Mouse (Mus musculus): ENCODE results near the gene Zdhhc5.
"Not testable (repeated sequence)": the region's sequence is repeated elsewhere in the genome, so short reads cannot be mapped to it uniquely, and the experiment has no call there.

Zdhhc5 gene

GRCm38 (mm10) chr2:84734351-84734864 lies 19.4 kb upstream of the Zdhhc5 start:
- DNase-seq = peak in 1 of 2 experiments; percentile 7

DNA sequence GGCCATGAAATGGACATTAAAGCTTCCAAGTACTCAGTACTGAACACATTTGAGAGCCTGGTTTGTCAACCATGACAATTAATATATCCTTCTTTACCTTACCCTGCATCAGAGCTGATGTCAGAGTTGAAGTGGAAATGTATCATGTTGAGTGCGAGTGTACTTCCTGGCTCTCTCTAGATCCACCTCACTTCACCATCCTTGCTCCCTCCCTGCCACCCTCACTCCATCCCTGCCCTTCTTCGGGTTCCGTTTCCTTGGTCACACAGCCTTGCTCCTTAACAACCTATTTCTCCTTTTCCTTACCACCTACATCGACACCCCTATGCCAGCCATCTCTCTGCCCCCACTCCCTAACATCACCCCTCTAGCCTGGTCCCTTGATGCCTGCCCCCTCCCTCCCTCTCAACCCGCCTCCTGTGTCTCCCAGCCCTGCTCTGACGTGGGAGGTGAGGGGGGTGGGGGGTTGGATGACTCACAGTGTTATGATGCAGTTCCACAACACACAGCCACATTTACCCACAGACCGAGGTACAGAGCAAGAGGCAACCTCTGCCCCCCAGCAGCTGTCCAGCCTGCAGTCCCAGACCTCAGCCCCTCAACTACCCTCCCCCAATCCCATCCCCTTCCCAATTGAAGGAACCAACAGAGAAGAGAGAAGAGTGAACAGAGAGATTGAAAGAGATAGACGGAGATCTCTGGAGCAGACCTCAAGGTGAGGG lies 18.8 kb upstream of the Zdhhc5 start, which contains the start of gene Ypel4:
Gene Ypel4, plus strand, starts transcription at position 480 of the 722 bp plus-strand sequence.
- DNase-seq = peak; percentile 63 to 74

GRCm38 (mm10) chr2:84732394-84732793 lies 17.4 kb upstream of the Zdhhc5 start:
- no peak for DNase-seq

DNA sequence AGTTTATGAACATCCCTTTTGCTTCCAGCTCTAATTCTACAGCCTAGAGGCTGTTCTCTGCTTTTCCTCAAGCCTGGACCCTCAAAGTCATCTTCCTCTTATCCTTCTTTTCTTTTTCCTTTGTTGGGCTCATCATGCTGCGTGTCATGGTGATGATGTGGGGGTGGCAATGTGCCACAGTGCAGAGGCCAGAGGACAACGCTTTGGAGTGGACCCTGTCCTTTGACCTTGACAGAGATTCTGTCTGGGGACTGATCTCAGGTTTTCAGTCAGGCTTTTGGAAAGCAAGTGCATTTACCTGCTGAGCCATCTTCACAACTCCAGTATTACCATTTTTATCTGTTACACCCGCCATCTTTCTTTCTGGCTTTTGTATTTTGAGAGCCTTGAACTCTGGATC lies 16.2 kb upstream of the Zdhhc5 start:
- DNase-seq = no peak

GRCm38 (mm10) chr2:84728191-84728590 lies 13.2 kb upstream of the Zdhhc5 start:
- DNase-seq = not testable (repeated sequence)

DNA sequence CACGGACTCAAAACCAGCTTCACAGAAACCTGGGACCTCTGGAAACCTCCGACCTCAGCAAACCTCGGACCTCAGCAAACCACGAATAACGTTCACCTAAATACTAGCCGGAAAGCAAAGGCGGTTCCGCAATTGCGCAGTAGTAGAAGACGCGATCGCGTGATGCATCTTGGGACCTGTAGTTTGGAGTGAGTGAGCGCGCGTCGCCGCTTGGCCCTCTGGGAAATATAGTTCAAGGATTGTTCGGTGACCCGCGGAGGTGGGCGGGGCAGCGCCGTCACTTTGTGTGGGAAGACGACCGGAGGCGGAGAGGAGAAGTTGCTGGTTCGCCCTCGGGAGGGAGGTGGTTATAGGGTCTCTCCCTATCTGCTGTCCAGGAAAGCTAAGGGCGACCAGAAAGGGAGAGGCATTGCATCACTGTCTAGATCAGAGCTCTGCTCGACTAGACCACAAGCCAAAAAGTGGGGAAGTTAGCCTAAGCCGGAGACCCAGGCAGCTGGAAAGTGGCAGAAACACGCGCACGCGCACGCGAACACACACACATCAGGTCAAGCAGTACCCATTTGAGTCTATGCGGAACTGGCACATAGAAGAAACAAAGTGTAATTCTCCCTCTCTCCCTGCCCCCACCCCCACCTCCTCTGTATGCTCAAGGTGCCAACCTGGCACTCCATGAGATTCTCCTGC lies 12.3 kb upstream of the Zdhhc5 start, which contains the start of gene Clp1:
Gene Clp1, minus strand, starts transcription at position 179 of the 687 bp plus-strand sequence.
- DNase-seq = peak; percentile 95 to 96

DNA sequence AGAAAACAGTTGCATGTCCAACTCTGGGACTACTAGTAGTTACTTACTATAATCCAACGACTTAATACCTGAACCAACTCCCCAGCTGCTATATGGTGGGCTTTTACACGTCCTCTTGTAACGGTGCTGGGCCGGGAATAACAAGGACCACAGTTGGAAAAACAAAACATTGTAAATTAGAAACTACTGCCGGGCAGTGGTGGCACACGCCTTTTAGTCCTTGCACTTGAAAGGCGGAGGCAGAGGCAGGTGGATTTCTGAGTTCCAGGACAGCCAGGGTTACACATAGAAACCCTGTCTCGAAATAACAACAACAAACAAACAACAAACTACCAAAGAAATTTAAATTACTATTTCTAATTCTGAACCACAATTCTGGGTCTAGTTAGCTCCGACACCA lies 11.7 kb upstream of the Zdhhc5 start:
- DNase-seq = peak in 1 of 2 experiments; percentile 10

DNA sequence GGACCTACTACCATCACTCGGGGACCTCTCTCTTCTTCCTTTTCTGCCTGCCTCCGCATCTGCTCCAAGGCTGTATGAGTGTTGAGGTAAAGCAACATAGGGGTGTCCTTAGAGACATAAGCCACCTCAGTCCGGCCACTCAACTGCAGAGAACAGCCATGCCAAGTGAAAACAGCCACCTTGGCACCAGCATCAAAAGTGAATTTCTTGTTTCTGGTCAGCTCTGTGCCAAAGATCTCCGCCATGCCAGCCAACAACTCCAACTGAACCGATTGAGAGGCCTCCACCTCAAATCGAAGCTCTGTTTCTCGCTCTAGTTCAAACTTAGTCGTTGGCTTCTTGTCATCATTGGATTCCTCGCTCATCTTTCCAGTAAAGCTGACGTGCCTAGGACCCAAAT lies 10.8 kb upstream of the Zdhhc5 start:
- no peak for DNase-seq

DNA sequence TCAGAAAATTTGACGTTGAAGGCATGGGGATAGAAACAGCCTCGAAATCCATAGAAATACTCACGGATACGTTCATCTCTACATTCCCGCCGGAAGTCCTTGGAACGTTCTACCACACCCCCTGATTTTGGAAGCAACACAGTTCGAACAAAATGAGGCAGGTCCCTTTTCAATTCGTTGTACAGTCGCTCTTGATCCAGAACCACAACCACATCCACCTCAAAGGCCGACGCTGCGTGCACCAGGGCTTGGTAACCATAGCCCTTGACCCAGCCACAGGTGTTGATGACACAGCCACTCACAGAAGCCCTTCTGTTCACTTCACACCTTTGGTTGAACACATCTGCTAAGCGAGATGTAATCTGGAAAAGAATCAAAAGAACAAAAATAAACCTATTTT lies 8.9 kb upstream of the Zdhhc5 start:
- no peak for DNase-seq

DNA sequence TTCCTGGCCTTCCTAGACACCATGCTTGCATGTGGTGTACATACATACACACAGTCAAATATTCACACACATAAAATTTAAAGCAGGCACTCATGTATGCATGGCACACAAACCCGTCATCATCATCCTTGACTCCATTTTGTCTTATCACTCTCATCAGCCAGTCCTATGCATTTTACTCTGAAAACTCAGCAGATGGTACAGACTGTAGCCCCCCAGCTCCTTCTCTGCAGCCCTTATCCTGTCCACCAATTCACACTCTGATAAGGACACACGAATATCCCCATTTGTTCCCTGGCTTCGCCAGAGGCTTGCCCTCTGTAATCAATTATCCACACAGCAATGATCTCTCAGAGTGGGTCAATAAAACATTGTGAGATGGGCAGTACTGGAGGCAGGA lies 6.2 kb upstream of the Zdhhc5 start:
- no peak for DNase-seq

GRCm38 (mm10) chr2:84720718-84721117 lies 5.7 kb upstream of the Zdhhc5 start:
- DNase-seq = no peak

- no peak for DNase-seq
Observed at GRCm38 (mm10) chr2:84717357-84717756, 2.4 kb upstream of the Zdhhc5 start.

DNA sequence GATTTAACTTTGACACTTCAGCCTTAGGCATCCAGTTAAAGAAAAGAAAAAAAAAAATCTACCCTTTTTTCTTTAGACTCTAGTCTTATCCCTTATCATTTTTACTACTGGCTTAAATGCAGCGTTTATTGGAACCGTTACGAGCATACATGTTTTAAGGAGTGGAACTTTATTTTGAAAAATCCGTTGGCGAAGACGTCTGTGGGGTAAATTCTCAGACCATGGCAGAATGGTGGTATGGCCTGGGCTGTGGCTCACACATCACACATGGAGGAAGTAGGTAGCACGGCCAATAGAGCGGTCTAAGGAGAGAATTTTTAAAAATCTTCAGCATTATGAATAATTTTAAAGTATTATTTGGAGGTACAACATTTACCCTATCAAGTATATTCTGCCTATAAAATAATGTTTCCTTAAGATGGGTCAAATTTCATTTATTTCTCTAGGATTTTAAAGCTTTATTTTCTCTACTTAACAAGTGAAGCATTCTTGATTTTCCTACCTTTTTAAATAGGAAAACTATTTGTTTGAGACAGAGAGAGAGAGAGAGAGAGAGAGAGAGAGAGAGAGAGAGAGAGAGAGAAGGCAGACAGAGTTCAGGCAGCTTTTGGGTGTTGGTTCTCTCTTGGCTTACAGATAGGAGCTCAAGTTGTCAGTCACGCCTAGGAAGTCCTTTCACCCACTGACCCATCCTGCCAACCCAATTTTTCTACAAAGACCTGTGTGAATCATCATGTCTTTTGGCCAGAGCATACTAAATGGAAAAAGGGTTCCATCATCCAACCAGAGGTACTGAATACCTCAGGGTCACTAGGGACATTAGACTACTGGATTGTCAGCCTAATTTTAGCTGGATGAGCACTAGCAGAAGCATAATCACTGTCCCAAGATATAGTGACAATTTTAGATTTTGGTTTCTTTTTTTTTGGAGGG lies 1.7 kb upstream of the Zdhhc5 start:
- DNase-seq = peak; percentile 15 to 22

DNA sequence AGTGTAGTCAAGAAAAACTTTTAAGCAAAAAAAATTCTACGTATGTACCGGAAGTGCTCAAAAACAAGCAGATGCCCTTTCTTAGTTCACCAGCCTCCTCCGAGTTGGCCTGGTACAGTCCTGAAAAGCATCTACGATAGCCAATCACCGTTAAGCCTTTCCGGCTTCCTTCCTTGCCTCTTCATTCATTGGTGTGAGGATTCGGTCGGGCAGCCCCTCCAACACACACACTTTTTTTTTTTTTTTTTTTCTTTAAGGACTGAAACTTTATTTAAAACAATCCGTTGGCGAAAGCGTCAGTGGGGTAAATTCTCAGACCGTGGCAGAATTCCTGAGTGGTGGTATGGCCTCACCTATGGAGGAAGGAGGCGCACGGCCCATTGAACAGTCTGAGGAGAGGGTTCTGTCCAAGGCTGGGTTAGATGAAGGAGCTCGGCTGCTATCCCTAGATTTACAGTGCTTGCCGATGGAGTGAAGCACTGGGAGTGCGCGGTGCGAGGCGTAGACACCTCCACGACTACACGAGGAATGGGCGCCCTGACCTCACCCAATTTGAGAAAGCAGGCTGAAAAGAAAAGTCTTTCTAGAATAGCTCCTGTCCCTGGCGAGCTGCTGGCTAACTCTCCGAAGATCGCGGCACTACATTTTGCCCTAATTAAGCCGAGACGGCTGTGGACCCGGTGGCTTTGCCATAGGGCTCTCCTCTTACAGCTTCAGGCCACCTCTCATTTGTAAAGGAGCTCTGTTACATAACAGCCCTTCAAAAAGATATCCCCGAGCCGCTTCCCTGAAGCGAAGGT lies 782 bp upstream of the Zdhhc5 start:
- peak in 1 of 2 experiments; percentile 73 for DNase-seq

GRCm38 (mm10) chr2:84714422-84714810 lies 564 bp downstream of the Zdhhc5 start:
- no peak for DNase-seq

- DNase-seq = no peak
Observed at GRCm38 (mm10) chr2:84711898-84712297, 3.1 kb downstream of the Zdhhc5 start.

- DNase-seq = no peak
Observed at GRCm38 (mm10) chr2:84707523-84707922, 7.5 kb downstream of the Zdhhc5 start.

- DNase-seq = no peak
Observed at GRCm38 (mm10) chr2:84705295-84705694, 9.7 kb downstream of the Zdhhc5 start.

DNA sequence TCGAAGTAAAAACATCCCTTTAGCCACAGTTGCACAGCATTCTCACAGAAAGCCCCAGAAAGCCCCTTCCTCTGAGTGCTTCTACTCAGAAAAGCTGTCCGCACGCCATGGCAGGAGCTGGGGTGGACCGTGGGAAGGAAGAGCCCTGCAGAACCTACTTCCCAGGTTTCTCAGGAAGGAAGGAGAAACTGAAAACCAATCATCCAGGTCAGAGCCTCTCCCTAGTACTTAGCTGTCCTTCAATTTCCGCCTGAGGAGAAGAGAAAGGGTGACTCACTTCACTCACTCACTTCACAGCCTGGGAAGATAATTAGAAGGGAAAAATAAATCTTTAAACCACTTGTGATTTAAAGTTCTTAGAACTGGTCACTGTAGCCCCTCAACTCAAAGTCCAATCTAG lies 10.7 kb downstream of the Zdhhc5 start:
- no peak for DNase-seq

DNA sequence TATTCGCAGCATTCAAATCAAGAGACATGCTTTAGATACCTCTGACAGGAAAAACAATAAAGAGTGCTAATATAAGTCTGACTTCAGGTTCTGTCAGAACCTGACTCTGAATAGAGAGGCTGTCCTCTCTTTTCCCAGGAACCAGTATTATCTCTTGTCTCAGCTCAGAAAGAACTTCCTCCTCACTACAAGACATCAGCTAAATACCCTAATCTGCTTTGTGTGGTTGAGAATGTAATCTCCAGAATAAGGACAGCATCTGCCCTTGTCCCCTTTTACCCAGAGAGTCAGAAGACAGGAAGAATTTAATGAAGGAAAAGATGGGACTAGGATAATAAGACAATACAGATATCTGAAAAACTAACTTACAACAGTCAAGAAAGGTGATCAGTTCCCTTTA lies 11.5 kb downstream of the Zdhhc5 start:
- no peak for DNase-seq

- no peak for DNase-seq
Observed at GRCm38 (mm10) chr2:84695007-84695695, 19.8 kb downstream of the Zdhhc5 start.
